Mouse (Mus musculus) cortical plate, adult 2 months (tissue): Measurements from ENCODE around the gene Cep41.

Experiments
- CTCF ChIP-seq: fragments of 200-500 bp; IDR thresholded peaks from 2 replicates; pipeline ENCODE4 v1.5.1; 2011; ENCODE audit warnings: mild to moderate bottlenecking, control low read depth, low read length; ENCODE audit not compliant: insufficient read depth; ENCODE audit errors: extremely low read depth
- POLR2A ChIP-seq: fragments of 200-500 bp; IDR thresholded peaks from 2 replicates; pipeline ENCODE4 v1.6.1; 2011; ENCODE audit warnings: mild to moderate bottlenecking, low read length, control low read depth; ENCODE audit not compliant: insufficient read depth; ENCODE audit errors: extremely low read depth

- TF ChIP-seq CTCF (no peak), POLR2A (no peak)
Measured at GRCm38 (mm10) chr6:30673764-30674561, 19.6 kb downstream of the Cep41 start.
